Comparison of ENCODE assay signal across 20 mouse cellular contexts in genomic region chr10:51015362-51015761, GRCm38 (mm10).
DNase-seq lines count a peak whose midpoint lies in the region; ATAC-seq and TF ChIP-seq lines count a peak whose summit lies in the region.
"Had no signal": no experiment of that assay in that cellular context is flagged by ENCODE, and none has a peak within 500 bp of the region (broad histone marks: within the 10 kb centered on the region; RNA-seq: fewer than 3 reads in every experiment).

No protein-coding gene starts in this region.

- no peaks in the 10 kb centered on the region for H3K36me3 ChIP-seq in forebrain, embryonic 15.5 days
- H3K36me3 ChIP-seq in forebrain, embryonic 12.5 days (replicated peaks), result no peaks in the 10 kb centered on the region
- H3K36me3 ChIP-seq: heart, embryonic 10.5 days; heart, embryonic 13.5 days; hindbrain, embryonic 15.5 days; intestine, embryonic 15.5 days had no signal

- H3K4me2 ChIP-seq in forebrain, embryonic 15.5 days (replicated peaks), result no peak overlapping the region
- H3K4me2 ChIP-seq in forebrain, embryonic 12.5 days, result no peak overlapping the region
- H3K4me2 ChIP-seq: heart, embryonic 13.5 days; hindbrain, embryonic 15.5 days; intestine, embryonic 15.5 days had no signal

- peaks cover 17% of the 10 kb centered on the region for H3K4me1 ChIP-seq in forebrain, embryonic 15.5 days
- H3K4me1 ChIP-seq in forebrain, embryonic 12.5 days, result peaks cover 19% of the 10 kb centered on the region
- H3K4me1 ChIP-seq: intestine, embryonic 15.5 days had no signal

- peak; percentile 0 for DNase-seq in brain, adult 2 months (ENCODE audit: low read depth, low spot score)
- DNase-seq in brain, embryonic 14.5 days (ENCODE audit: low read depth), result peak; percentile 65
- DNase-seq in thymus, postnatal 14 days, result no peak
- no peak for DNase-seq in gastrocnemius, postnatal 14 days
- DNase-seq: adrenal gland, adult 2 months; adrenal gland, postnatal 14 days; cerebellum, adult 18-20 months; cerebellum, adult 9-10 months; gastrocnemius, postnatal 36 days; heart, adult 2 months; heart, postnatal 14 days; heart, postnatal 4 days; kidney, adult 11 months had no signal

- H3K4me3 ChIP-seq in forebrain, embryonic 15.5 days, result no peak overlapping the region
- H3K4me3 ChIP-seq in forebrain, embryonic 12.5 days (replicated peaks), result no peak overlapping the region
- H3K4me3 ChIP-seq: heart, adult 2 months; heart, embryonic 10.5 days; heart, embryonic 13.5 days; hindbrain, embryonic 15.5 days; intestine, embryonic 15.5 days had no signal

- intact Hi-C loops in gastrocnemius, postnatal 14 days (cut with DNase I; ENCODE audit: low total_unique reads), result no loop called here

- no peak for TF ChIP-seq POLR2A in brain, embryonic 14.5 days (IDR thresholded peaks at IDR 0.05; ENCODE audit: borderline replicate concordance, extremely low read depth, insufficient read depth, insufficient read length, poor library complexity, severe bottlenecking)

- no peak for TF ChIP-seq CTCF in brain, embryonic 14.5 days (IDR thresholded peaks at IDR 0.05; ENCODE audit: borderline replicate concordance, extremely low read depth, insufficient read depth, insufficient read length)

- peak overlapping the region; percentile 43; the same call in 1 of the 2 replicates for H3K27ac ChIP-seq in forebrain, embryonic 15.5 days (replicated peaks)
- no peak overlapping the region for H3K27ac ChIP-seq in forebrain, embryonic 12.5 days
- H3K27ac ChIP-seq: heart, adult 2 months; heart, embryonic 10.5 days; heart, embryonic 13.5 days; hindbrain, embryonic 15.5 days; intestine, embryonic 15.5 days had no signal

- WGBS in forebrain, embryonic 15.5 days, result 61% methylated on average over 1 of the region's 1 CpGs
- 80% methylated on average over 1 of the region's 1 CpGs for WGBS in forebrain, embryonic 12.5 days

- H3K9ac ChIP-seq in forebrain, embryonic 15.5 days (replicated peaks), result no peak overlapping the region
- no peak overlapping the region for H3K9ac ChIP-seq in forebrain, embryonic 12.5 days
- H3K9ac ChIP-seq: heart, embryonic 13.5 days; hindbrain, embryonic 15.5 days; intestine, embryonic 15.5 days had no signal

- no peaks in the 10 kb centered on the region for H3K27me3 ChIP-seq in forebrain, embryonic 15.5 days
- peaks cover 24% of the 10 kb centered on the region; the same call in 1 of the 2 replicates for H3K27me3 ChIP-seq in forebrain, embryonic 12.5 days
- H3K27me3 ChIP-seq: heart, embryonic 13.5 days; hindbrain, embryonic 15.5 days; intestine, embryonic 15.5 days had no signal

- H3K9me3 ChIP-seq in forebrain, embryonic 15.5 days, result no peaks in the 10 kb centered on the region
- no peaks in the 10 kb centered on the region for H3K9me3 ChIP-seq in forebrain, embryonic 12.5 days
- H3K9me3 ChIP-seq: heart, embryonic 10.5 days; heart, embryonic 13.5 days; hindbrain, embryonic 15.5 days; intestine, embryonic 15.5 days had no signal

- ATAC-seq in forebrain, embryonic 15.5 days (replicated peaks), result peak; percentile 55
- no peak for ATAC-seq in forebrain, embryonic 12.5 days (ENCODE audit: low FRiP score)
- ATAC-seq: CD4-positive, CD25-positive, alpha-beta regulatory T cell, adult 4 months; intestine, embryonic 15.5 days had no signal

Comparison
In these comparisons a context has a peak if more than half of its experiments do, and no peak if none do; other contexts are left out.
1. DNase-seq: peak in brain, adult 2 months (single experiment) and brain, embryonic 14.5 days (single experiment); none in thymus, postnatal 14 days (single experiment) and gastrocnemius, postnatal 14 days (single experiment).